Mouse (Mus musculus) embryonic facial prominence, embryonic 11.5 days (tissue): ENCODE data around the gene Lrba. TPM values are rescaled to one million over a fixed set of nuclear protein-coding genes. Genes with fewer than 3 reads are reported as not detected.
A peak's percentile ranks its signal among the peaks of the same experiment; 100 is the strongest.

ENCODE experiments used
- ATAC-seq: fragments of 200-750 bp; cut with Nextera tagmentation; replicated peaks from 2 replicates; pipeline ENCODE4 v1.8.0; 2017; ENCODE audit warnings: low read depth; ENCODE audit not compliant: insufficient number of reproducible peaks, low FRiP score, low TSS enrichment
- DNase-seq: peaks from one replicate; pipeline ENCODE4 v3.0.0-alpha.2; 2015; ENCODE audit warnings: low spot score
- H3K27ac ChIP-seq: fragments of 300-500 bp; sonication (generic); replicated peaks from 2 replicates; pipeline ENCODE4 v1.5.1; 2014; ENCODE audit warnings: mild to moderate bottlenecking, low read depth, low read length, control low read depth
- H3K27me3 ChIP-seq: fragments of 300-500 bp; sonication (generic); 2 replicates; pipeline ENCODE4 v1.6.1; 2014; ENCODE audit warnings: mild to moderate bottlenecking, low read length, moderate library complexity, mixed read lengths; ENCODE audit not compliant: control insufficient read depth, insufficient read depth
- H3K36me3 ChIP-seq: fragments of 300-500 bp; sonication (generic); replicated peaks from 2 replicates; pipeline ENCODE4 v1.6.1; 2014; ENCODE audit warnings: low read depth, mild to moderate bottlenecking, low read length, moderate library complexity, mixed read lengths; ENCODE audit not compliant: control insufficient read depth, insufficient read depth
- H3K4me1 ChIP-seq: fragments of 300-500 bp; sonication (generic); 2 replicates; pipeline ENCODE4 v1.6.1; 2014; ENCODE audit warnings: low read length, mixed read lengths; ENCODE audit not compliant: control insufficient read depth, insufficient read depth
- H3K4me2 ChIP-seq: fragments of 300-500 bp; sonication (generic); 2 replicates; pipeline ENCODE4 v1.6.1; 2014; ENCODE audit warnings: low read depth, mild to moderate bottlenecking, control low read depth, low read length, moderate library complexity
- H3K4me3 ChIP-seq: fragments of 300-500 bp; sonication (generic); 2 replicates; pipeline ENCODE4 v1.5.1; 2014; ENCODE audit warnings: low read depth, low read length, control low read depth
- H3K9ac ChIP-seq: fragments of 300-500 bp; sonication (generic); replicated peaks from 2 replicates; pipeline ENCODE4 v1.6.1; 2014; ENCODE audit warnings: mild to moderate bottlenecking, control low read depth, low read length
- H3K9me3 ChIP-seq: fragments of 300-500 bp; sonication (generic); replicated peaks from 2 replicates; pipeline ENCODE4 v1.6.1; 2016; ENCODE audit warnings: mild to moderate bottlenecking, low read length, inconsistent platforms, mixed read lengths; ENCODE audit not compliant: control insufficient read depth
- WGBS: fragments of 180-500 bp; shearing (Covaris S2); extraction: QIAGEN DNeasy Blood & Tissue Kit; methylation state at CpG from one replicate; pipeline ENCODE4 v1.1.7; 2014; 5-methylcytosine and 5-hydroxymethylcytosine counted together
- polyA plus RNA-seq: library from polyadenylated mRNA; unstranded; fragments of >200 nt; fragmentation: Nextera tagmentation; extraction: Ambion mirVana; gene quantifications from 2 replicates; pipeline ENCODE4 v1.2.1, GENCODE M21; 2014

Lrba gene
- polyA plus RNA-seq, 1 experiment from 2014 or later, result 8.9 TPM

GRCm38 (mm10) chr3:86536751-86537150 is 312.3 kb downstream of the Lrba start:
- no peak overlapping the region for H3K4me3 ChIP-seq
- no peak overlapping the region for H3K4me2 ChIP-seq
- H3K27ac ChIP-seq, result no peak overlapping the region
- H3K36me3 ChIP-seq, result no peaks in the 10 kb centered on the region
- DNase-seq, result peak; percentile 76
- H3K9me3 ChIP-seq, result no peaks in the 10 kb centered on the region
- 28% methylated on average over 1 of the region's 1 CpGs for WGBS
- H3K9ac ChIP-seq, result no peak overlapping the region
- no peak for ATAC-seq
- H3K4me1 ChIP-seq, result no peaks in the 10 kb centered on the region
- no peaks in the 10 kb centered on the region for H3K27me3 ChIP-seq

GRCm38 (mm10) chr3:86538645-86539554 is 314.4 kb downstream of the Lrba start:
- ATAC-seq (peak; percentile 64), DNase-seq (peak; percentile 61)
- Histone ChIP-seq H3K27ac (peak overlapping the region; percentile 14; the same call in 1 of the 2 replicates), H3K27me3 (no peaks in the 10 kb centered on the region), H3K4me3 (no peak overlapping the region), H3K4me2 (no peak overlapping the region; the same call in 1 of the 2 replicates), H3K36me3 (no peaks in the 10 kb centered on the region), H3K9ac (no peak overlapping the region), H3K4me1 (no peaks in the 10 kb centered on the region), H3K9me3 (no peaks in the 10 kb centered on the region)
- 12% methylated on average over 13 of the region's 13 CpGs for WGBS

DNA sequence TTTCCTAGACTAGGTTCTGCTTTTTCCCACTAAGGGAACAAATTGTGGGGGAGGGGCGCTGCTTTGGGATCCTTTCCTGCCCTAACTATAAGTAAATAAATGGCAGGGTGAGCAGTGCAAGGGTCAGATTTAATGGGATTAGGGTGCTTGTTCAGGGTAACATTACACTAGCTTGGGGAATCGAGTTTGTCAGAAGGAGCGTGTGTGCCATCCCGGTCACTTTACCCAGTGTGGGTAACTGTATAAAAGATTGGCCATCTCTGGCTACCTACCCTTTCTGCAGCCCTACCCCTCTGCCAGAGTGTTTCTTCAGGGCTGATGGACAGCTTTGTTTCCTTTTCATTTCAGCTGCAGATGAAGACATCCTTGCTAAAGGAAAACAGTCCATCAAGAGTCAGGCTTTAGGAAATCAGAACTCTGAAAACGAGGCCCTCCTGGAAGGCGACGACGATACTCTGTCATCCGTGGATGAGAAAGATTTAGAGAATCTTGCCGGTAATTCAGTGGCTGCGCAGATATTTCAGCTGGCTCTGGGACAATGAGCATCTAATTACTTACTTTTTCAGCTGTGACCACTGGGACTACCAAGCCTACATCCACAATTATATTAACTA is 315.2 kb downstream of the Lrba start:
- 7% methylated on average over 11 of the region's 11 CpGs for WGBS
- Histone ChIP-seq H3K27ac (peak overlapping the region; percentile 66; the same call in 1 of the 2 replicates), H3K4me2 (peak overlapping the region; percentile 2), H3K9me3 (no peaks in the 10 kb centered on the region), H3K4me1 (no peaks in the 10 kb centered on the region), H3K4me3 (no peak overlapping the region), H3K9ac (0 out of 2 replicates have a peak overlapping the region, but pooled peaks have one; percentile 14), H3K36me3 (no peaks in the 10 kb centered on the region), H3K27me3 (no peaks in the 10 kb centered on the region)
- ATAC-seq (peak; percentile 75), DNase-seq (peak; percentile 78)

GRCm38 (mm10) chr3:86541074-86541614 is 316.7 kb downstream of the Lrba start:
- Histone ChIP-seq H3K4me3 (no peak overlapping the region), H3K4me1 (no peaks in the 10 kb centered on the region), H3K4me2 (peak overlapping the region; percentile 7), H3K27ac (no peak overlapping the region), H3K9me3 (no peaks in the 10 kb centered on the region), H3K36me3 (no peaks in the 10 kb centered on the region), H3K9ac (peak overlapping the region; percentile 41; the same call in 1 of the 2 replicates), H3K27me3 (no peaks in the 10 kb centered on the region)
- ATAC-seq, result no peak
- WGBS, result 48% methylated on average over 4 of the region's 4 CpGs
- no peak for DNase-seq

- Histone ChIP-seq H3K9ac (no peak overlapping the region), H3K4me1 (no peaks in the 10 kb centered on the region), H3K36me3 (no peaks in the 10 kb centered on the region), H3K9me3 (no peaks in the 10 kb centered on the region), H3K4me3 (no peak overlapping the region; the same call in 1 of the 2 replicates), H3K4me2 (peak overlapping the region; percentile 25; the same call in 1 of the 2 replicates), H3K27me3 (no peaks in the 10 kb centered on the region), H3K27ac (no peak overlapping the region)
- DNase-seq (no peak), ATAC-seq (no peak)
- 49% methylated on average over 1 of the region's 1 CpGs for WGBS
These were observed 317.4 kb downstream of the Lrba start for GRCm38 (mm10) chr3:86541863-86542397.

- Histone ChIP-seq H3K27ac (peak overlapping the region; percentile 59; the same call in 1 of the 2 replicates), H3K9me3 (no peaks in the 10 kb centered on the region), H3K4me1 (no peaks in the 10 kb centered on the region), H3K36me3 (no peaks in the 10 kb centered on the region), H3K4me3 (peak overlapping the region; percentile 45), H3K9ac (peak overlapping the region; percentile 69), H3K4me2 (no peak overlapping the region), H3K27me3 (no peaks in the 10 kb centered on the region)
- peak; percentile 78 for DNase-seq
- WGBS, result 11% methylated on average over 3 of the region's 3 CpGs
- ATAC-seq, result no peak
These were observed 320.3 kb downstream of the Lrba start for GRCm38 (mm10) chr3:86544785-86545184.

- DNase-seq (peak; percentile 54), ATAC-seq (no peak)
- H3K4me2 ChIP-seq, result peak overlapping the region; percentile 68
- H3K9ac ChIP-seq, result peak overlapping the region; percentile 96
- no peaks in the 10 kb centered on the region for H3K36me3 ChIP-seq
- WGBS, result 16% methylated on average over 5 of the region's 5 CpGs
- no peaks in the 10 kb centered on the region for H3K9me3 ChIP-seq
- no peaks in the 10 kb centered on the region; the same call in 1 of the 2 replicates for H3K4me1 ChIP-seq
- peak overlapping the region; percentile 76 for H3K4me3 ChIP-seq
- no peaks in the 10 kb centered on the region for H3K27me3 ChIP-seq
- H3K27ac ChIP-seq, result peak overlapping the region; percentile 99
These were observed 321.5 kb downstream of the Lrba start for GRCm38 (mm10) chr3:86545945-86546344.
